Mouse (Mus musculus) G1E (cell line): ENCODE measurements around the gene Cd81. TPM values are rescaled to one million over a fixed set of nuclear protein-coding genes. Genes with fewer than 3 reads are reported as not detected.

Source experiments
- ATAC-seq: 2 replicates; pipeline ENCODE4 v1.8.0; 2016; ENCODE audit warnings: mild to moderate bottlenecking; ENCODE audit not compliant: insufficient number of reproducible peaks, poor library complexity, low FRiP score, severe bottlenecking; ENCODE audit errors: extremely low read depth
- DNase-seq: peaks from one replicate; pipeline ENCODE4 v3.0.0; 2012; ENCODE audit warnings: low spot score
- H3K27me3 ChIP-seq: 2 replicates; pipeline ENCODE4 v1.6.1; 2012; ENCODE audit warnings: mild to moderate bottlenecking, low read length, inconsistent platforms; ENCODE audit not compliant: insufficient read depth
- H3K36me3 ChIP-seq: replicated peaks from 2 replicates; pipeline ENCODE3; 2012; ENCODE audit warnings: mild to moderate bottlenecking, inconsistent platforms
- H3K4me1 ChIP-seq: 2 replicates; pipeline ENCODE4 v1.6.1; 2012; ENCODE audit warnings: low read depth, low read length, inconsistent platforms, mixed read lengths; ENCODE audit not compliant: insufficient read depth
- H3K4me3 ChIP-seq: 2 replicates; pipeline ENCODE4 v1.5.1; 2012; ENCODE audit warnings: low read depth, mild to moderate bottlenecking, inconsistent platforms, low read length, moderate library complexity, mixed read lengths
- H3K9me3 ChIP-seq: replicated peaks from 2 replicates; pipeline ENCODE4 v1.6.1; 2012; ENCODE audit warnings: inconsistent platforms
- CTCF ChIP-seq: IDR thresholded peaks from 2 replicates; pipeline ENCODE4 v1.5.1; 2012; ENCODE audit warnings: low read depth, low read length, inconsistent platforms, mixed read lengths
- GATA1 ChIP-seq: IDR thresholded peaks from 2 replicates; pipeline ENCODE4 v1.6.1; 2012; ENCODE audit warnings: borderline replicate concordance, low read length, inconsistent platforms, mixed read lengths
- GATA2 ChIP-seq: IDR thresholded peaks from 2 replicates; pipeline ENCODE4 v1.6.1; 2012; ENCODE audit warnings: low read depth, low read length, inconsistent platforms, borderline replicate concordance
- POLR2AphosphoS5 ChIP-seq: IDR thresholded peaks from 2 replicates; pipeline ENCODE4 v1.6.1; 2012; ENCODE audit warnings: low read depth, low read length, inconsistent platforms; ENCODE audit not compliant: insufficient replicate concordance
- TAL1 ChIP-seq: conservative IDR thresholded peaks from 2 replicates; pipeline ENCODE4 v1.6.1; 2012; ENCODE audit warnings: low read depth, low read length, inconsistent platforms, mixed read lengths
- polyA plus RNA-seq: library from polyadenylated mRNA; stranded (reverse); fragments of >175 nt; gene quantifications from 2 replicates; pipeline ENCODE4 v1.2.3, GENCODE M21; 2012
- total RNA-seq, 2 experiments: library from RNA; stranded (forward) in 1 of 2; stranded (reverse) in 1 of 2; fragments of 200-1000 nt in 1 of 2; fragments of >200 nt in 1 of 2; fragmentation: Nextera tagmentation in 1 of 2; gene quantifications; 2 replicates each; pipeline ENCODE4 v1.2.3; 2014 to 2017

Gene Cd81
- total and polyA plus RNA-seq, 3 experiments, result 187 to 192 (median 191) TPM

DNA sequence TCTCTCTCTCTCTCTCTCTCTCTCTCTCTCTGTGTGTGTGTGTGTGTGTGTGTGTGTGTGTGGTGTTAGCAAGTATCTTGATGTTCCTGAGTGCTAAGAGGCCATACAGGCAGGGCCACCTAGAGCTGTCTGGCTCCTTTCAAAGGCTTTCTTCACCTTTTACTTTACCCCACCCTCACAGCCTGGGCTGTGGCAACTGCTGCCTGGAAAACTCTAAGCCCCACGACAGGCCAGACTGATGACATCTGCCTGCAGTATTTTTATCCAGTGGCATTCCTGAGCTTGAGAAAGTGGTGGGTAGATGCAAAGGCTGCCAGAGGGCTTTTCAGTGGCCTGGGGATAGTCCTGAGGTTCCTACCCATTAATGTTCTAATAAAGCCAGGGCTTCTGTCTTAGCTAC is 59.9 kb downstream of the Cd81 start:
- H3K36me3 ChIP-seq, result no peaks in the 10 kb centered on the region
- H3K27me3 ChIP-seq, result peaks cover 17% of the 10 kb centered on the region
- no peak for ATAC-seq
- H3K9me3 ChIP-seq, result no peaks in the 10 kb centered on the region
- no peak overlapping the region for H3K4me3 ChIP-seq
- TF ChIP-seq TAL1 (no peak), GATA2 (no peak), CTCF (no peak), GATA1 (no peak), POLR2AphosphoS5 (no peak)
- no peaks in the 10 kb centered on the region for H3K4me1 ChIP-seq
- no peak for DNase-seq

DNA sequence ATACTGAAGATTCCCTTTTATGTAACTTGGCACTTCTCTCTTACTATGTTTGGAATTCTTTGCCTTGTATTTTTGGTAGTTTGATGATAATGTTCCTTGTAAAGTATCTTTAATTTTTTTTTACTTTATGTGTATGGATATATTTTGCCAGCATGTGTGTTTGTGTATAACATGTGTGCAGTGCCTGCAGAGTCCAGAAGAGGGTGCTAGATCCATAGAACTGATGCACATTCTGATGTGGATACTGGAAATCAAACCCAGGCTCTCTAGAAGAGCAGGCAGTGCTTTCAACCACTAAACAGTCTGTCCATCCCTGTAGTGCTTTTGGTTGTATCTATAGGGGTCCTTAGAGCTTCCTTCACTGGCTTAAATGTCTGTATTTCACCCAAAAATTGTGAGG is 62.2 kb downstream of the Cd81 start:
- no peak overlapping the region for H3K4me3 ChIP-seq
- H3K36me3 ChIP-seq, result no peaks in the 10 kb centered on the region
- ATAC-seq (no peak), DNase-seq (no peak)
- H3K9me3 ChIP-seq, result no peaks in the 10 kb centered on the region
- peaks cover 6% of the 10 kb centered on the region for H3K4me1 ChIP-seq
- peaks cover 16% of the 10 kb centered on the region for H3K27me3 ChIP-seq
- TF ChIP-seq POLR2AphosphoS5 (no peak), TAL1 (no peak), CTCF (no peak), GATA2 (no peak), GATA1 (no peak)

DNA sequence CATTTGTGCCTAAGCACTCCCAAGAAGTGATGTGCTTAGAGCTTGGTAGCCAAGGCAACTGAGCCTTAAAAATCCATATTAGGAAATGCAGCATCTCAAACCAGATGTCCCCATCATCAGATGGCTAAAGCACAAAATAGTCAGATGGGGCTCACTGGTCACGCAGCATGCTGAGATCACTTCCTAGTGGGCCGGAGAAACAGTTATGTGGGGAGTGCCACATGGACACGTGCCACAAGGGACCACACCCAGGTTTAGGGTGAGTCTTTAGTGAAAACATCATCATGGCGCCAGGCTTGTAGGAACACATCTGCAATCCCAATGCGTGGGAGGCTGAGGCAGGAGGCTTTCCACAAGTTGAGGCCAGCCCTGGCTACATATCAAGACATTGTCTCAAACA is 64.0 kb downstream of the Cd81 start:
- TF ChIP-seq CTCF (no peak), GATA1 (no peak), POLR2AphosphoS5 (no peak), GATA2 (no peak), TAL1 (no peak)
- no peaks in the 10 kb centered on the region for H3K9me3 ChIP-seq
- H3K27me3 ChIP-seq, result peaks cover 15% of the 10 kb centered on the region
- no peak for DNase-seq
- peaks cover 7% of the 10 kb centered on the region for H3K4me1 ChIP-seq
- H3K4me3 ChIP-seq, result no peak overlapping the region
- no peaks in the 10 kb centered on the region for H3K36me3 ChIP-seq
- no peak for ATAC-seq

Other genes with a start within 250 kb of the Cd81 start
- not detected in 2 replicates for gene Th, start 121.6 kb upstream of the Cd81 start, total RNA-seq (2014; fragmentation: Nextera tagmentation)
- not detected in 2 replicates for gene Th, start 121.6 kb upstream of the Cd81 start, total RNA-seq (2017)
- not detected in 2 replicates for gene Th, start 121.6 kb upstream of the Cd81 start, polyA plus RNA-seq
- gene Ascl2, start 83.5 kb upstream of the Cd81 start, total RNA-seq (2014; fragmentation: Nextera tagmentation), result not detected in 2 replicates
- 0.12 TPM in 1 of 2 replicates, not detected in the other for gene Ascl2, start 83.5 kb upstream of the Cd81 start, total RNA-seq (2017)
- not detected in 2 replicates for gene Ascl2, start 83.5 kb upstream of the Cd81 start, polyA plus RNA-seq
- gene Tspan32, start 47.7 kb upstream of the Cd81 start, total RNA-seq (2014; fragmentation: Nextera tagmentation), result 104 and 119 TPM in 2 replicates
- gene Tspan32, start 47.7 kb upstream of the Cd81 start, total RNA-seq (2017), result 247 and 297 TPM in 2 replicates
- gene Tspan32, start 47.7 kb upstream of the Cd81 start, polyA plus RNA-seq, result 57.5 and 59.3 TPM in 2 replicates
- gene Tssc4, start 16.5 kb downstream of the Cd81 start, total RNA-seq (2014; fragmentation: Nextera tagmentation), result 13.4 and 18.8 TPM in 2 replicates
- 25.0 and 36.3 TPM in 2 replicates for gene Tssc4, start 16.5 kb downstream of the Cd81 start, total RNA-seq (2017)
- gene Tssc4, start 16.5 kb downstream of the Cd81 start, polyA plus RNA-seq, result 207 and 271 TPM in 2 replicates
- not detected in 2 replicates for gene Trpm5, start 41.9 kb downstream of the Cd81 start, total RNA-seq (2014; fragmentation: Nextera tagmentation)
- 0.12 and 0.33 TPM in 2 replicates for gene Trpm5, start 41.9 kb downstream of the Cd81 start, total RNA-seq (2017)
- not detected in 2 replicates for gene Trpm5, start 41.9 kb downstream of the Cd81 start, polyA plus RNA-seq
- gene Kcnq1, start 53.6 kb downstream of the Cd81 start, total RNA-seq (2014; fragmentation: Nextera tagmentation), result not detected in 2 replicates
- gene Kcnq1, start 53.6 kb downstream of the Cd81 start, total RNA-seq (2017), result 0.12 TPM in 1 of 2 replicates, not detected in the other
- not detected in 2 replicates for gene Kcnq1, start 53.6 kb downstream of the Cd81 start, polyA plus RNA-seq